ENCODE assay signal across 26 mouse cellular contexts in the genomic region with DNA sequence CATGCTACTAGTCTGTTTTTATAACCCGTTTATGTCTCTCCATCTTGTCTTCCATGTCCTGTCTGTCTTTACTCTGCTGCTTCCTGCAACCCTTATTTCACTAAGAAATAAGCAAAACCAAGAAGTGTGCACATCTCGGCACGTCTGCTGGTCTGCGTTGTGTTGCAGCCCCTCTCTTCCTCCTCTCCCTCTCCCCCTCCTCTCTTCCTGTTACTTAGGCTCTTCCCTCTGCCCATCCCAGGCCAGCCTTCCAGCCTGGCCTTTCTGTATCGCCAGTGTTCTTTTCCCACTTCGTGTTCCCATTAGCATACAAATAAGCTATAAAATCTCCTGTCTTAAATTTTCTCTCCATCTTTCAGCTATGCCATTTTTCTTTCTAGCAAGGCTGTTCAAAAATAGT. TPM values are rescaled to one million over a fixed set of nuclear protein-coding genes. Genes with fewer than 3 reads are reported as not detected.
DNase-seq lines count a peak whose midpoint lies in the region; ATAC-seq and TF ChIP-seq lines count a peak whose summit lies in the region.
"Had no signal": no experiment of that assay in that cellular context is flagged by ENCODE, and none has a peak within 500 bp of the region (broad histone marks: within the 10 kb centered on the region; RNA-seq: fewer than 3 reads in every experiment).

No protein-coding gene starts in this region.

- ATAC-seq in intestine, embryonic 14.5 days (replicated peaks; ENCODE audit: low FRiP score, low TSS enrichment, low read depth): no peak
- ATAC-seq in intestine, embryonic 16.5 days: no peak
- no peak for ATAC-seq in megakaryocyte, adult 5-6 weeks (ENCODE audit: poor library complexity, severe bottlenecking)
- ATAC-seq in midbrain, embryonic 14.5 days (ENCODE audit: low FRiP score, low TSS enrichment): no peak
- ATAC-seq in midbrain, embryonic 16.5 days: 0 out of 2 replicates have a peak, but pooled peaks have one; percentile 52
- ATAC-seq: activated CD4-positive, CD25-positive, alpha-beta regulatory T cell, adult 4 months; forebrain, embryonic 14.5 days had no signal

- no peak overlapping the region for H3K9ac ChIP-seq in intestine, embryonic 14.5 days (ENCODE audit: low read length)
- no peak overlapping the region for H3K9ac ChIP-seq in intestine, embryonic 16.5 days (ENCODE audit: low read depth, low read length)
- H3K9ac ChIP-seq in midbrain, embryonic 14.5 days (replicated peaks; ENCODE audit: low read length): no peak overlapping the region; the same call in 1 of the 2 replicates
- no peak overlapping the region for H3K9ac ChIP-seq in midbrain, embryonic 16.5 days (ENCODE audit: low read depth, low read length)
- H3K9ac ChIP-seq: heart, embryonic 15.5 days; hindbrain, embryonic 14.5 days; limb, embryonic 13.5 days; lung, embryonic 15.5 days; stomach, embryonic 15.5 days had no signal

- no peaks in the 10 kb centered on the region for H3K27me3 ChIP-seq in intestine, embryonic 14.5 days (replicated peaks; ENCODE audit: control insufficient read depth, insufficient read depth, low read length)
- no peaks in the 10 kb centered on the region for H3K27me3 ChIP-seq in intestine, embryonic 16.5 days (replicated peaks; ENCODE audit: control insufficient read depth, insufficient read depth, low read length)
- H3K27me3 ChIP-seq in megakaryocyte, embryonic 14.5 days (replicated peaks): peaks cover 11% of the 10 kb centered on the region
- no peaks in the 10 kb centered on the region for H3K27me3 ChIP-seq in midbrain, embryonic 14.5 days (ENCODE audit: control insufficient read depth, insufficient read depth, low read length)
- no peaks in the 10 kb centered on the region for H3K27me3 ChIP-seq in midbrain, embryonic 16.5 days (ENCODE audit: control insufficient read depth, insufficient read depth, low read depth, low read length)
- H3K27me3 ChIP-seq in cerebellum, adult 2 months (ENCODE audit: control insufficient read depth, insufficient read depth, low read length): no peaks in the 10 kb centered on the region
- H3K27me3 ChIP-seq: lung, embryonic 15.5 days; stomach, embryonic 15.5 days had no signal

- 33% methylated on average over 6 of the region's 6 CpGs for WGBS in intestine, embryonic 14.5 days
- 33% methylated on average over 6 of the region's 6 CpGs for WGBS in intestine, embryonic 16.5 days
- 44% methylated on average over 6 of the region's 6 CpGs for WGBS in midbrain, embryonic 14.5 days
- WGBS in midbrain, embryonic 16.5 days: 39% methylated on average over 6 of the region's 6 CpGs
- WGBS in cerebellum, adult 2 months: 34% methylated on average over 6 of the region's 6 CpGs

- no peak overlapping the region for H3K27ac ChIP-seq in intestine, embryonic 14.5 days (ENCODE audit: low read depth)
- no peak overlapping the region for H3K27ac ChIP-seq in intestine, embryonic 16.5 days (ENCODE audit: low read length)
- 0 out of 2 replicates have a peak overlapping the region, but pooled peaks have one; percentile 32 for H3K27ac ChIP-seq in midbrain, embryonic 14.5 days (replicated peaks; ENCODE audit: low read depth, low read length)
- peak overlapping the region; percentile 5; the same call in 1 of the 2 replicates for H3K27ac ChIP-seq in midbrain, embryonic 16.5 days (ENCODE audit: low read length)
- H3K27ac ChIP-seq in cerebellum, adult 2 months (ENCODE audit: insufficient read depth, low read length): no peak overlapping the region
- H3K27ac ChIP-seq: heart, embryonic 10.5 days; heart, embryonic 15.5 days; hindbrain, embryonic 14.5 days; limb, embryonic 13.5 days; lung, embryonic 15.5 days; stomach, embryonic 15.5 days had no signal

- no peaks in the 10 kb centered on the region for H3K4me1 ChIP-seq in intestine, embryonic 14.5 days (replicated peaks; ENCODE audit: control insufficient read depth, insufficient read depth, low read length)
- H3K4me1 ChIP-seq in intestine, embryonic 16.5 days (ENCODE audit: control insufficient read depth, insufficient read depth, low read length): no peaks in the 10 kb centered on the region
- H3K4me1 ChIP-seq in megakaryocyte, embryonic 14.5 days: peaks cover 8% of the 10 kb centered on the region; the same call in 1 of the 2 replicates
- H3K4me1 ChIP-seq in midbrain, embryonic 14.5 days (ENCODE audit: control insufficient read depth, insufficient read depth, low read length): no peaks in the 10 kb centered on the region
- H3K4me1 ChIP-seq in midbrain, embryonic 16.5 days (ENCODE audit: control insufficient read depth, insufficient read depth, low read length): peaks cover 7% of the 10 kb centered on the region; the same call in 1 of the 2 replicates
- H3K4me1 ChIP-seq in cerebellum, adult 2 months (ENCODE audit: control insufficient read depth, insufficient read depth, low read length): no peaks in the 10 kb centered on the region
- H3K4me1 ChIP-seq: heart, embryonic 15.5 days; lung, embryonic 15.5 days; stomach, embryonic 15.5 days had no signal

- H3K4me3 ChIP-seq in intestine, embryonic 14.5 days (ENCODE audit: low read depth, low read length): no peak overlapping the region
- H3K4me3 ChIP-seq in intestine, embryonic 16.5 days (ENCODE audit: low read length): no peak overlapping the region
- peak overlapping the region; percentile 42 for H3K4me3 ChIP-seq in megakaryocyte, embryonic 14.5 days (replicated peaks)
- H3K4me3 ChIP-seq in midbrain, embryonic 14.5 days (replicated peaks; ENCODE audit: low read depth, low read length): no peak overlapping the region
- H3K4me3 ChIP-seq in midbrain, embryonic 16.5 days (ENCODE audit: low read depth, low read length): no peak overlapping the region
- no peak overlapping the region for H3K4me3 ChIP-seq in cerebellum, adult 2 months (replicated peaks; ENCODE audit: insufficient read depth, low read depth, low read length)
- H3K4me3 ChIP-seq: heart, embryonic 10.5 days; heart, embryonic 15.5 days; limb, embryonic 13.5 days; lung, embryonic 15.5 days; stomach, embryonic 15.5 days had no signal

- H3K4me2 ChIP-seq in intestine, embryonic 14.5 days (ENCODE audit: low read length): peak overlapping the region; percentile 29; the same call in 1 of the 2 replicates
- no peak overlapping the region; the same call in 1 of the 2 replicates for H3K4me2 ChIP-seq in intestine, embryonic 16.5 days (ENCODE audit: low read depth, low read length)
- no peak overlapping the region for H3K4me2 ChIP-seq in midbrain, embryonic 14.5 days (ENCODE audit: low read length)
- H3K4me2 ChIP-seq in midbrain, embryonic 16.5 days (ENCODE audit: low read length): no peak overlapping the region
- H3K4me2 ChIP-seq: heart, embryonic 15.5 days; hindbrain, embryonic 14.5 days; limb, embryonic 13.5 days; liver, embryonic 11.5 days; lung, embryonic 15.5 days; stomach, embryonic 15.5 days had no signal

- no peaks in the 10 kb centered on the region for H3K9me3 ChIP-seq in intestine, embryonic 14.5 days (ENCODE audit: control insufficient read depth, low read length)
- H3K9me3 ChIP-seq in intestine, embryonic 16.5 days (ENCODE audit: control insufficient read depth, low read length): no peaks in the 10 kb centered on the region
- no peaks in the 10 kb centered on the region for H3K9me3 ChIP-seq in megakaryocyte, embryonic 14.5 days
- no peaks in the 10 kb centered on the region for H3K9me3 ChIP-seq in midbrain, embryonic 14.5 days (ENCODE audit: control insufficient read depth, low read length)
- no peaks in the 10 kb centered on the region for H3K9me3 ChIP-seq in midbrain, embryonic 16.5 days (replicated peaks; ENCODE audit: control insufficient read depth, low read length, poor library complexity, severe bottlenecking)
- H3K9me3 ChIP-seq: heart, embryonic 10.5 days; heart, embryonic 15.5 days; limb, embryonic 13.5 days; lung, embryonic 15.5 days; stomach, embryonic 15.5 days had no signal

- H3K36me3 ChIP-seq in intestine, embryonic 14.5 days (ENCODE audit: control insufficient read depth, insufficient read depth, low read length): no peaks in the 10 kb centered on the region
- H3K36me3 ChIP-seq in intestine, embryonic 16.5 days (ENCODE audit: control insufficient read depth, insufficient read depth, low read length): no peaks in the 10 kb centered on the region
- H3K36me3 ChIP-seq in megakaryocyte, embryonic 14.5 days (replicated peaks; ENCODE audit: low read length): peaks cover 26% of the 10 kb centered on the region
- no peaks in the 10 kb centered on the region for H3K36me3 ChIP-seq in midbrain, embryonic 14.5 days (ENCODE audit: control insufficient read depth, insufficient read depth, low read length)
- H3K36me3 ChIP-seq in midbrain, embryonic 16.5 days (ENCODE audit: control insufficient read depth, insufficient read depth, low read length): no peaks in the 10 kb centered on the region; the same call in 1 of the 2 replicates
- H3K36me3 ChIP-seq: lung, embryonic 15.5 days; stomach, embryonic 15.5 days had no signal

- no peak for TF ChIP-seq POLR2A in cerebellum, adult 2 months (IDR thresholded peaks at IDR 0.05; ENCODE audit: borderline replicate concordance, insufficient read depth, low read length)

- TF ChIP-seq CTCF in cerebellum, adult 2 months (IDR thresholded peaks at IDR 0.05; ENCODE audit: borderline replicate concordance, insufficient read depth, low read depth, low read length): no peak

- no peak for DNase-seq in intestine, embryonic 14.5 days (ENCODE audit: low spot score)
- no peak for DNase-seq in midbrain, embryonic 14.5 days
- no peak for DNase-seq in retina, embryonic 14.5 days (ENCODE audit: low spot score)
- DNase-seq in cerebellum, adult 2 months: no peak
- DNase-seq: adrenal gland, adult 2 months; B cell, adult 2 months; cerebellum, adult 9-10 months; cerebellum, postnatal 36 days; gastrocnemius, postnatal 25 days; heart, adult 11 months; kidney, adult 8-10 months; kidney, postnatal 4 days; right cerebral cortex, postnatal 25 days had no signal

RNA-seq across cellular contexts. Expression of gene Acp6, which starts 21.9 kb away (rescaled TPM):
- 43.9 and 49.6 TPM in 2 replicates for polyA plus RNA-seq in intestine, embryonic 14.5 days (2014; fragmentation: Nextera tagmentation; extraction: Ambion mirVana)
- 56.4 and 60.3 TPM in 2 replicates for polyA plus RNA-seq in intestine, embryonic 16.5 days (2015; fragmentation: Nextera tagmentation; extraction: Ambion mirVana)
- 6.1 and 14.1 TPM in 2 replicates for polyA plus RNA-seq in megakaryocyte, embryonic 14.5 days (2012; ENCODE audit: insufficient read depth, low replicate concordance)
- total RNA-seq in megakaryocyte, adult 5-6 weeks (2015): 13.5 and 16.2 TPM in 2 replicates
- total RNA-seq in megakaryocyte, adult 5-6 weeks (2017): 7.5 and 15.1 TPM in 2 replicates
- 11.4 and 11.7 TPM in 2 replicates for polyA plus RNA-seq in midbrain, embryonic 14.5 days (2014; fragmentation: Nextera tagmentation; extraction: Ambion mirVana)
- polyA plus RNA-seq in midbrain, embryonic 16.5 days (2015; fragmentation: Nextera tagmentation; extraction: Ambion mirVana): 17.9 and 24.8 TPM in 2 replicates
- 42.4 and 43.8 TPM in 2 replicates for polyA plus RNA-seq in cerebellum, adult 2 months (2012; rRNA removed)

Comparison
In these comparisons a context has a peak if more than half of its experiments do, and no peak if none do; other contexts are left out.
1. H3K27ac ChIP-seq: peak in midbrain, embryonic 14.5 days (single experiment) and midbrain, embryonic 16.5 days (single experiment); none in intestine, embryonic 14.5 days (single experiment), intestine, embryonic 16.5 days (single experiment) and cerebellum, adult 2 months (single experiment).